Mouse (Mus musculus): Measurements from ENCODE around the gene Trio.
A peak's percentile ranks its signal among the peaks of the same experiment; 100 is the strongest.

The Trio gene

GRCm38 (mm10) chr15:27840579-27840978, 185.1 kb downstream of the Trio start:
- no peak for DNase-seq (ENCODE audit: low read depth, low spot score)

GRCm38 (mm10) chr15:27840125-27840524, 185.5 kb downstream of the Trio start:
- no peak for DNase-seq (ENCODE audit: low read depth, low spot score)

GRCm38 (mm10) chr15:27831646-27832045, 194.0 kb downstream of the Trio start:
- DNase-seq (ENCODE audit: low read depth, low spot score) = no peak

DNA sequence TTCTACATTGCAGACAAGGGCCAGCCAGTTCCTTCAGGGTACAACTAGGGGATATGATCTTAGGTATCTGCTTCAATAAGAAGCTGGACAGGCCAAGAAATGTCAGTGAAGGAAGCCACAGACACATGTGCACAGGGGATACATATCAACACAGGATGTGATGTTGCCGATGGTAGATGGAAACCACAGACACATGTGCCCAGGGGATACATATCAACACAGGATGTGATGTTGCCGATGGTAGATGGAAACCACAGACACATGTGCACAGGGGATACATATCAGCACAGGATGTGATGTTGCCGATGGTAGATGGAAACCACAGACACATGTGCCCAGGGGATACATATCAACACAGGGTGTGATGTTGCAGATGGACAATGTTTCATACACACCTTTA, 197.8 kb downstream of the Trio start:
- peak; percentile 85 for DNase-seq (ENCODE audit: low read depth, low spot score)

DNA sequence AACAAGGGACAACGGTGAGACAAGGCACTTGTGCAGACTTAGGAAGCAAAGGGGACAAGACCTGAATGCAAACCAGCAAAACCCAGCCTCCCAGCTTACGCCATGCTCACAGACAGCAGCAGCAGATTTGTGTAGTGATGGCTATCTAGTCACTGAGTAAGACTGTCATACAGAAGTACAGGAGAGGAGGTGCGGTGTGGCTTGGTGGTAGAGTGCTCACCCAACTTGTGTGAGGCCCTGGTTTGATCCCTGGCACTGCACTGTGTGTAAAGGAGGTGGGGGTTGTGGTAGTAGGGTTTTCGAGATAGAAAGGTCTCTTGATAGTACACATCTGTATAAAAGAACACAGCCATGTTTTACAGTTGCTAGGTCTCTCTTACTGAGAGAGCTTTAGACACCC, 198.8 kb downstream of the Trio start:
- DNase-seq (ENCODE audit: low read depth, low spot score) = peak; percentile 67

GRCm38 (mm10) chr15:27826048-27826637, 199.5 kb downstream of the Trio start:
- peak; percentile 59 for DNase-seq (ENCODE audit: low read depth, low spot score)

- DNase-seq (ENCODE audit: low read depth, low spot score) = peak; percentile 76
These were observed 200.3 kb downstream of the Trio start for GRCm38 (mm10) chr15:27825390-27825789.

DNA sequence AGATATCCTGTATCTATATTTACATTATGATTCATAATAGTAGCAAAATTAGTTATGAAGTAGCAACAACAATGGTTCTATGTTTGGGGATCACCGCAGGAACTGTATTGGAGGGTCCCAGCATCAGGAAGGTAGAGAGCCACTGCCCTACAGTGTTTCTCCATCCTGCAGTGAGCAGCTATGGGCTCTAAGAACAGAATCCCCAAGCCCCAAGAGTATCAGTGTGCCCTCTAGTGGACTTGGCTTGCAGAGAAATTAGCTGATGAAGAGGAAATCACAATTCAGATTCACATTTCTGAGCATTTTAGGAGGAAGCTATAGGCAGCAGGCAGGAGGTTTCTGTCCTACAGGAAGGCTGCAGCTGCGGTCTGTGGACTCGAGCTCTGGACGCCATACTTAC, 202.1 kb downstream of the Trio start:
- peak; percentile 53 for DNase-seq (ENCODE audit: low read depth, low spot score)

DNA sequence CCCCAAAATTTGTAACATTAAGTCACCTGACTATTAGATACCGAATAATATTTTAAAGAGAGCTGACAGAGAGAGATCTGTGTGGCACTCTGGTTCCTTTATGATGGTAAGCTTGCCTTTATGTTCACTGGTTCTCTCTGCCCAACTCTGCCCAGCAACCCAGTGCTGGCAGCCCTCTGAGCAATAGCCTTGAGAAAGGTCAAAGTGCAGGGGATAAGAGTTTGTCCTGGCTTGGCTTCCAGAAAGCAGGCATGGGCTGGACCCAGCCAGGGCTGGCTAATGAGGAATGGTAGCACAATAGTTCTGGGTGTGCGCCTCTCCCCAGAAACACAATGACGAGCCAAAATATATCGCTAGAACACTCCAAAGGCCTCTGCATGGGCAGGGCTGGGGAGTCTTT, 203.2 kb downstream of the Trio start:
- no peak for DNase-seq (ENCODE audit: low read depth, low spot score)

- no peak for DNase-seq (ENCODE audit: low read depth, low spot score)
These were observed 203.8 kb downstream of the Trio start for GRCm38 (mm10) chr15:27821651-27822364.

DNA sequence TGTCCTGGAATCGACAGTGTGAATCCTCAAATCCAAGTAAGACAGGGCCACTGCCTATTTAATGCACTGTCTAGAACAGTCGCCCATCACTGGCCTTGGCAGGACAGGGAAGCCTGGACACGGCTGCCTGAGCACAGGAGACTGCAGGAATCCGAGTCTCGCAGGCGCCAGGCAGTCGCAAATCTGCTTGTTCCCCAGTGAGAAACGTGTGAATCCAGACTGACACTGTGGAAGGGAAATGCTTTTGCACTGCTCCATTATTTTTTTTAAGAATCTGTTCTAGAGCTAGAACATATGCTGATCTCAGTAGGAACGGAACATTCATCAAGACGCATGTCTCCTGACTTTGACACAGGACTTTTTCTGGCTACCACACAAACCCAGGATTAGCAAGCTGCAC, 208.6 kb downstream of the Trio start:
- DNase-seq (ENCODE audit: low read depth, low spot score) = no peak

DNA sequence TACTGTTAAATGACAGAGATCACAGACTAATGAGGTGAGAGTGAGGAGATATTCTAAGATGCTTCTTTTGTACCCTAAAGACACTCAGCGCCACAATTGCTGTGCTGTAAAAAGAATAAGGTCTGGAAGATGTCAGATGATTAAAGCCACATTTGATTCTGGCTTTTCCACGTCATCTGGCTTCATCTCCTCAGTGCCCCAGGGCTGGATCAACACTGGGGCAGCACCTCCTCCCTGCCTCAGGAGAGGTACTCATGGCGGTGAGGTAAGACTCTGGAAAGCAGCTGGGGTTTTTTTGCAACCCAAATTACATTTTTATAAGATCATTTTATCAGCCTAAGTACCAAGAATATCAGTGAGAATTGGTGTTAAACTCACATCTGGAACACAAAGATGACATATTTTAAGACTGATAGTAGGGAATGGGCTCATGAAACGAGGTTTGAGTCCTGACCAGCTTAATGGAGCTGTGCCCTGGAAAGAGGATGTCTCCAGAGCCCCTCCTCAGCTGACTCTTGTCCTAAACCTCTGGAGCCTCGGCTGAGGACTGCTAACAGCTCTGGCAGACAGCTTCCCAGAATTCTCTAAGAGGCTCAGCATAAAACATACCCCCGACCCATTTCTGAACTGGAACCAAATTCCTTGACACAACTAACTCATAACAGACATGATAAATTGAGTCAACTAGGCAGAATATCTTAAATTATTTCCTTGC, 210.8 kb downstream of the Trio start:
- no peak for DNase-seq (ENCODE audit: low read depth, low spot score)

- no peak for DNase-seq (ENCODE audit: low read depth, low spot score)
These were observed 214.7 kb downstream of the Trio start for GRCm38 (mm10) chr15:27810793-27811488.

DNA sequence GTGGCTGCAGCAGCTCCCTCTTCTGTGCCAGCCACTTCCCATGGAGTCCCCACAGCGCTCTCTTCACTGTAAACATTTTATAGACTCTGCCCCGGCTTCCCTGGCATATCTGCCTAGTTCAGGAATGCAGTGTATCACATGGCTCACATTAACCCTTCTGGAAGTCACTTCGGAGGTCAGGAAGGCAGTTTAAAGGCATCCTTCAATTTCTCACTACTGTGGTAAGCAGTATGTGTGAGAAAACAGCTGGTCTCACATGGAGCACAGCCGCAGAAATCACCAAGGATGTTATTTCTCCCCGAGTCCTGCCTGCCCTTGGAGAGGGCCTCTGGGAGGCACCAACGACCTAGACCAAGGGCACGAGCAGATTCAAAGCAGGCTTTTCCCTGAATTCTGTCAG, 215.4 kb downstream of the Trio start:
- DNase-seq (ENCODE audit: low read depth, low spot score) = no peak

- DNase-seq (ENCODE audit: low read depth, low spot score) = no peak
These were observed 216.9 kb downstream of the Trio start for GRCm38 (mm10) chr15:27808596-27809276.

- no peak for DNase-seq (ENCODE audit: low read depth, low spot score)
These were observed 219.4 kb downstream of the Trio start for GRCm38 (mm10) chr15:27806219-27806618.

GRCm38 (mm10) chr15:27805654-27806053, 220.0 kb downstream of the Trio start:
- no peak for DNase-seq (ENCODE audit: low read depth, low spot score)

GRCm38 (mm10) chr15:27804447-27804846, 221.2 kb downstream of the Trio start:
- no peak for DNase-seq (ENCODE audit: low read depth, low spot score)

DNA sequence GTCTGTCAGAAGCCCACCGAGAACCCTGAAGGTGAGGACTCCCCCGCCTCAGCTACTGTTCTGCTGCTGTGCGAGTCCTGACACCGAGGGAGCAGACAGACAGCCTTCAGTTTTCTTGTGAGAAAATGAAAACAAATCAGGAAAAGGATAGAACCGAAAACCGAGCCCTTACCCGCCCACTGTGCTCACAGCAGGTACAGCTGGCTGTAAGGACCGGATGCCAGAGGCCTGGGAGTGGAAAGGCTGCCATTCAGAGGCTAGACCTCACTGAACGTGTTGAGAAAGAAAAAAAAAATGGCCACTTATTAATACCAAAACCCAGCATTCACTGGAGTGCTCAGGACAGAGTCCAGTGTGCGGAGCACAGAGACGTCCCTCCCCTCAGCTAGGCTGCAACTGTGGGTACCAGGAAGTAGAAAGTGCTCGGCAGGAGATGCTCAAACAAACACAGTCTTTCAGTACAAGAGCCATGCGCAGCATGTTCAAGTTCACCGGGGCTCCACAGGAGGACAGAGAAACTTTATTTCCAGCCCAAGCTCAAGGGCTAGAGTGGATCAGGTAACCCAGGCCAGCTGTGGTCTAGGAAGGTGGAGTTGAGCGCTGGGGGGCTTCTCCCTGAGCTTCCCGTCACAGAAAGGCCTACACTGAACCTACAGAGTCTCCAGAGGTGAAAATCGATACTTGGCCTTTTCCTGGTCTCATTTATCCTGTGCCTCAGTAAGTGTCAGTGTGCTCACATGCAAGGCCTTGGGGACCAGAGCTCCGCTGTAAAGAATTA, 221.9 kb downstream of the Trio start:
- DNase-seq (ENCODE audit: low read depth, low spot score) = peak; percentile 21

DNA sequence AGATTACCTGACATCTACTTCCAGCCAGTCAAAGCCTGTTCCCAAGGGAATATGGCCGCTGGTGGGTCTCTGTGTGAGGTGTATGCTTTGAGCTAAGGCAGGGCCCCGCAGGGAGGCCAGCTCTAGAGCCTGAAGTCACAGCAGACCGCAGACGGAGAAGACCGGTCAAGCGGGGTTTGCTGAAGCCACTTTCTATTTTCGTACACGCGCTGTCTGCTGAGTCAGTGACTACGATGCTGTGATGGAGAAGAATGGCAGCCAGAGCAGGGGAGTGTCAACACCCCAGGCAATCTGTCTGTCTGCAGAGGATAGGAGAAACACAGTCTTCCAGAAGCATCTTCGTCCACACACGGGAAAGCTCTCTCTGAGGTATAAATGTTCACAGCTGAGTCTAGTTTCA, 223.4 kb downstream of the Trio start:
- DNase-seq (ENCODE audit: low read depth, low spot score) = no peak

- DNase-seq (ENCODE audit: low read depth, low spot score) = no peak
These were observed 224.5 kb downstream of the Trio start for GRCm38 (mm10) chr15:27801177-27801576.

Data from CD4-positive helper T cell, adult 2 months (primary cell).